Mouse (Mus musculus) myocyte (in vitro differentiated cells): ENCODE measurements at regions not wholly inside any gene's neighbourhood (a gene's known extent, or its start where the extent isn't known, plus 50 kb on each side); places are given as distances from the start of the nearest gene placed in this dataset.

Source experiments
- H3K27me3 ChIP-seq: one replicate; pipeline ENCODE4 v1.6.1; 2011; ENCODE audit not compliant: control insufficient read depth, insufficient read depth, insufficient read length
- H3K36me3 ChIP-seq: one replicate; pipeline ENCODE4 v1.6.1; 2011; ENCODE audit not compliant: control insufficient read depth, insufficient read depth
- H3K4me2 ChIP-seq: one replicate; pipeline ENCODE4 v1.6.1; 2011; ENCODE audit warnings: low read depth, control low read depth
- H3K4me3 ChIP-seq: one replicate; pipeline ENCODE4 v1.5.1; 2011; ENCODE audit warnings: mild to moderate bottlenecking, control low read depth, moderate library complexity
- H3K79me2 ChIP-seq: one replicate; pipeline ENCODE4 v1.6.1; 2011; ENCODE audit not compliant: control insufficient read depth, insufficient read depth
- H3ac ChIP-seq: one replicate; pipeline ENCODE4 v1.6.1; 2011; ENCODE audit not compliant: control insufficient read depth, insufficient read length
- CEBPB ChIP-seq: IDR thresholded peaks from 2 replicates; pipeline ENCODE4 v1.6.1; 2011; ENCODE audit warnings: mild to moderate bottlenecking, moderate library complexity; ENCODE audit not compliant: poor library complexity, insufficient read depth, severe bottlenecking
- E2F4 ChIP-seq: IDR thresholded peaks from one replicate; pipeline ENCODE4 v1.6.1; 2011; ENCODE audit warnings: mild to moderate bottlenecking, control low read depth, moderate library complexity; ENCODE audit not compliant: insufficient read depth
- MAX ChIP-seq: IDR thresholded peaks from one replicate; pipeline ENCODE4 v1.6.1; 2011; ENCODE audit warnings: low read depth, mild to moderate bottlenecking, control low read depth
- MYOD1 ChIP-seq, 3 experiments: IDR thresholded peaks; one replicate each; pipeline ENCODE4 v1.6.1; 2011; ENCODE audit warnings: control low read depth in 2 of 3, low read depth in 2 of 3, mild to moderate bottlenecking in 2 of 3, moderate library complexity in 1 of 3; ENCODE audit not compliant: insufficient read length in 2 of 3, control insufficient read depth in 1 of 3
- MYOG ChIP-seq, 3 experiments: IDR thresholded peaks; one replicate each; pipeline ENCODE4 v1.6.1; 2011; ENCODE audit warnings: control low read depth in 2 of 3, low read depth in 2 of 3, mild to moderate bottlenecking in 2 of 3; ENCODE audit not compliant: insufficient read length in 2 of 3, control insufficient read depth in 1 of 3, insufficient read depth in 1 of 3
- POLR2A ChIP-seq: IDR thresholded peaks from one replicate; pipeline ENCODE4 v1.6.1; 2011; ENCODE audit warnings: low read depth, mild to moderate bottlenecking, control low read depth, moderate library complexity; ENCODE audit not compliant: insufficient read length
- POLR2AphosphoS2 ChIP-seq: IDR thresholded peaks from one replicate; pipeline ENCODE4 v1.6.1; 2011; ENCODE audit warnings: low read depth, control low read depth; ENCODE audit not compliant: insufficient read length
- REST ChIP-seq: IDR thresholded peaks from one replicate; pipeline ENCODE4 v1.6.1; 2011; ENCODE audit warnings: mild to moderate bottlenecking, control low read depth, moderate library complexity; ENCODE audit not compliant: insufficient read depth, insufficient read length
- SRF ChIP-seq: IDR thresholded peaks from one replicate; pipeline ENCODE4 v1.6.1; 2011; ENCODE audit warnings: low read depth; ENCODE audit not compliant: control insufficient read depth, insufficient read length
- TCF12 ChIP-seq: IDR thresholded peaks from one replicate; pipeline ENCODE4 v1.6.1; 2011; ENCODE audit warnings: mild to moderate bottlenecking, control low read depth; ENCODE audit not compliant: poor library complexity, insufficient read depth, severe bottlenecking
- TCF3 ChIP-seq: IDR thresholded peaks from one replicate; pipeline ENCODE4 v1.6.1; 2011; ENCODE audit warnings: low read depth, control low read depth; ENCODE audit not compliant: insufficient read length
- USF1 ChIP-seq: IDR thresholded peaks from one replicate; pipeline ENCODE4 v1.6.1; 2011; ENCODE audit warnings: low read depth, mild to moderate bottlenecking, control low read depth, moderate library complexity

DNA sequence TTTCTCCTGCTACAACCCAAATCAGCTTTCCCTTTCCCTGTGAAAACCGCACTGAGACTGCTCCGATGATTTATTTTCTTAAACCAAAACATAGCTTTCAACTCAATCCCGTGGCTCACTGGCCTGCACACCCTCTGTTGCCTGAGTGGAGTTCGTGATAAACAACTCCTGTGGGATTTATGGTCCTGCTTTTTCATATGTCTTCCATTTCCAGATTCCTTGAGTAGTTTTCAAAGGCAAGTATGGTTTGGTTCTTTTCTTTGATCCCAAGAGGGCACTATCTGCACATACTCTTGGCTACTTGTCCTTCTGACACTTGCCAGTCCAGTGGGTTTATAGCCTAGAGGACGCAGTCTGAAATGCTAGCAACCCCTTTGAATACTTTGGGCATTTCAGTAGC, 1042.6 kb downstream of the Robo1 start:
- no peak overlapping the region for H3K4me2 ChIP-seq
- TF ChIP-seq MYOG (IDR thresholded peaks at IDR 0.05; ENCODE audit: control insufficient read depth in 1 of 3, insufficient read depth in 1 of 3, insufficient read length in 2 of 3, low read depth in 2 of 3) (no peak), MAX (no peak), TCF3 (no peak), SRF (no peak), E2F4 (no peak), REST (no peak)
- no peaks in the 10 kb centered on the region for H3K36me3 ChIP-seq
- H3ac ChIP-seq: no peak overlapping the region
- H3K4me3 ChIP-seq: no peak overlapping the region
- no peaks in the 10 kb centered on the region for H3K79me2 ChIP-seq
- no peaks in the 10 kb centered on the region for H3K27me3 ChIP-seq

DNA sequence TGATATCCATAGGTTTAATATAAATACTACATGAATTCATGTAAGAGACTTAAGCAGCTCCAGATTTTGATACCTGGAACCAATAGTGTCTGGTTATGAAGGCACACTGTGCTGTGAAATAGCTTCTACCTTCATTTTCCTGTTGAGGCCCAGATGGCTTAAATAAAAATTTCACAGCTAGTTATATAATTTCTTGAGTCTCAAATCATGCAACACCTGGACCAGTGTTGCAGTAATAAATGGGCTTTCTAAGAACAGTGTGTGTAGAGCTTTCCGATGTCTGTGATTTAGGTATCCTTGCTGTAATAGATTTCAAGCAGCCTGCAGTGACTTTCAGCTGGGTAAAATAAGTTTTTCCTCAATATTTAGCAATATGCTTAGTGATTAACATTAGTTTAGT, 1035.8 kb downstream of the Robo1 start:
- TF ChIP-seq TCF3: no peak
- no peak for TF ChIP-seq REST
- no peak for TF ChIP-seq E2F4
- TF ChIP-seq MYOD1 (IDR thresholded peaks at IDR 0.05; ENCODE audit: control insufficient read depth in 1 of 3, insufficient read length in 2 of 3, low read depth in 2 of 3): no peak
- TF ChIP-seq MAX: no peak
- no peak for TF ChIP-seq POLR2A
- TF ChIP-seq SRF: no peak
- no peak for TF ChIP-seq MYOG (IDR thresholded peaks at IDR 0.05; ENCODE audit: control insufficient read depth in 1 of 3, insufficient read depth in 1 of 3, insufficient read length in 2 of 3, low read depth in 2 of 3)
- no peak for TF ChIP-seq CEBPB
- TF ChIP-seq TCF12: no peak
- Histone ChIP-seq H3K27me3 (no peaks in the 10 kb centered on the region), H3K4me3 (no peak overlapping the region), H3K79me2 (no peaks in the 10 kb centered on the region), H3K4me2 (no peak overlapping the region), H3ac (no peak overlapping the region), H3K36me3 (no peaks in the 10 kb centered on the region)

DNA sequence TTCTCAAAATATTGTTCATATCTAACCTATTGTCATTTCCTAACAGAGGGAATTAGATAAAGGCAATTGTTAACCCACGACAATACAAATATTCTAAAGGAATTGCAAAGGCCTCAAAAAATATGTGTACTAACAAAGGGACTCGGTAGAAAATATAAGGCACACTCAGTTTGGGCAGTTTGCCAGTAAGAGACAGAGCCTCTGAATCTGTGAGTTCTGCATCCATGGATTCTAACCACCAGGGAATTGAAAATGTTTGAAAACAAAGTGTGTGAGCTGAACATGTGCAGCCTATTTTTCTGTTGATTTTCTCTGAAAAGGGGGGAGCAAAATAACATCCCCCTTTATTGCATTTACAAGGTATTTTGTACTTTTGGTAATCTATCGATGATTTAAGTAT, 1035.4 kb downstream of the Robo1 start:
- TF ChIP-seq E2F4: no peak
- no peak for TF ChIP-seq MYOD1 (IDR thresholded peaks at IDR 0.05; ENCODE audit: control insufficient read depth in 1 of 3, insufficient read length in 2 of 3, low read depth in 2 of 3)
- TF ChIP-seq MAX: no peak
- TF ChIP-seq USF1: no peak
- no peak for TF ChIP-seq SRF
- Histone ChIP-seq H3ac (no peak overlapping the region), H3K27me3 (no peaks in the 10 kb centered on the region), H3K4me3 (no peak overlapping the region), H3K36me3 (no peaks in the 10 kb centered on the region), H3K79me2 (no peaks in the 10 kb centered on the region), H3K4me2 (no peak overlapping the region)

DNA sequence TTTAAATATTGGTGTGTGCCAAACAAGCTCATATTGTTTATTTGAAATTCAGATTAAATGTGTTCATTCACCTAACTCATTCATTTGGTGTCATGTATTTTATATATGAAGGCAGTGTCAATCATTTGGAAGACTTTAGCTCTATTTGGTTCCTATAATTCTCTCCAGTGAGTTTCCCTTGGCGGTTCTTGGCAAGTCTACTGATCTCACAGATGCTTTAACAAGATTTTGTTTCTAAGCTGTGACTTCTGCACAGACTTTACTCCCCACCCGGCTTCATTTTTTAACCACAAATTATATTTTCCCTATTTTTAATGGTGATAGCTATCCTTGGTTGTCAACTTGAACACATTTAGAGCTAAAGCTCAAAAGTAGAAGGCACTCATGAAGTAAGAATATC, 1009.5 kb downstream of the Robo1 start:
- Histone ChIP-seq H3K4me3 (no peak overlapping the region), H3K79me2 (no peaks in the 10 kb centered on the region), H3K36me3 (no peaks in the 10 kb centered on the region), H3ac (no peak overlapping the region), H3K27me3 (no peaks in the 10 kb centered on the region), H3K4me2 (no peak overlapping the region)
- TF ChIP-seq SRF (no peak), E2F4 (no peak), REST (no peak)

DNA sequence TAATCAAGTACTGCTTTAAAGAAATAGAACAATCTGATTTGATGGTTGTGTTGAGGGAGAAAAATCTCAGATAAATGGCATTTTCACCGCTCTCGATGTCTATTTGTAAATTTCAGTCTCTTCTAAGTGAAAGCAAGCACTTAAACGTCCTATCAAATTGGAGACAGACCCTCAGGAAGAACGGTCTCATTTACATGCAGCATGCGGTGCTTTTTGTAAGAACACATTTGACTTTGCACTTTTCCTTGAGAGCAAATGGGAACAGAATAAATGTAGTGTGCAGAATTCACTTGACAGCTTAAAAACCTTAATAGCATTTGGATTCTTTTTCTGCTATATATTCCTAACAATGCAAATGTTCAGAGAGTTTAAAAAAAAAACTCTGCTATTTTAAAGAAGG, 1002.0 kb downstream of the Robo1 start:
- Histone ChIP-seq H3K4me3 (no peak overlapping the region), H3K36me3 (no peaks in the 10 kb centered on the region), H3K4me2 (no peak overlapping the region), H3ac (no peak overlapping the region), H3K79me2 (no peaks in the 10 kb centered on the region), H3K27me3 (no peaks in the 10 kb centered on the region)
- TF ChIP-seq MAX (no peak), CEBPB (no peak), SRF (no peak), POLR2A (no peak), POLR2AphosphoS2 (no peak)

DNA sequence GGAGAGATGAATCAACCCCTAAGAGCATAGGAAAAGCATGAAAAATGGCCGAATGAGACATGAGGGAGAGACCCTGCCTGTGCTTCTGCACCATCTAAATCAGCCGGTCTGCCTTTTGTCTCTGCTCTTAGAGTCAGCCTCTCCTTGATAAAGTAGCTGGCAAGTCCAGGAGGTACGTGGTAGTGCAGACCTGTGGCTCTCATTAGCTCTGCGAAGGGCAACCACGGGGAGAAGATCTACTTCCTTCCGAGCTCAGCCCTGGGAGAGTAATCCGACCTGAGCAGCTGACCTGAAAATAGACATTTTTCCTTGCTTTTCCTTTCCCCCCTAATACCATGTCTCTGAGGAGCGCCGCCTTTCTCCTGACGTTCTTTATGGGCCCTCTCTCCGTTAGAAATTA, 971.8 kb downstream of the Robo1 start:
- TF ChIP-seq CEBPB (no peak), TCF12 (no peak), MYOD1 (IDR thresholded peaks at IDR 0.05; ENCODE audit: control insufficient read depth in 1 of 3, insufficient read length in 2 of 3, low read depth in 2 of 3) (no peak), REST (no peak), TCF3 (no peak), POLR2A (no peak), E2F4 (no peak), USF1 (no peak), MYOG (IDR thresholded peaks at IDR 0.05; ENCODE audit: control insufficient read depth in 1 of 3, insufficient read depth in 1 of 3, insufficient read length in 2 of 3, low read depth in 2 of 3) (no peak), SRF (no peak), MAX (no peak), POLR2AphosphoS2 (no peak)
- Histone ChIP-seq H3K79me2 (no peaks in the 10 kb centered on the region), H3K4me2 (no peak overlapping the region), H3ac (no peak overlapping the region), H3K4me3 (no peak overlapping the region), H3K27me3 (no peaks in the 10 kb centered on the region), H3K36me3 (no peaks in the 10 kb centered on the region)
